Mouse (Mus musculus): ENCODE data around the gene Gga3. TPM values are rescaled to one million over a fixed set of nuclear protein-coding genes. Genes with fewer than 3 reads are reported as not detected.

Gga3 gene
- polyA plus RNA-seq, 1 experiment from 2014 or later, result 24.7 TPM

DNA sequence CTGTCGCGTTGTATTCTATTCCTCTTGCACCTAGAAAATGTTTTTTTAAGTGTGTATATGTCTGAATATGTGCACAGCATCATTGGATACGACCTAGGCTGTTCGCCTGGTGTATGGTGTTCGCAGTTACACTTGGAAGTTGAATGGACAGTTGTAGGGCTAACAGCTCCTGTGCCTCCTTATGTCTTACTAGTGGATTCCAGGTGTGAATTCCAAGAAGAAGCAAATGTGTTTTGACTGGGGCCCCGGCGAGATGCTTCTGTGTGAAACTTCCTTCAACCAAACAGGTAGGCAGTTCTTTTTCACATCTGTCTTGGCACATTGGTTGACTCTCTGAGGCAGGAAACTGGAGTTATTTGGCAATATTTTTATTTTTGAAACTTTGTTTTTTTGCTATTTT lies 38.9 kb downstream of the Gga3 start:
- Histone ChIP-seq H3K27me3 (ENCODE audit: control insufficient read depth, insufficient read depth, low read length) (no peaks in the 10 kb centered on the region), H3K4me3 (ENCODE audit: low read depth, low read length) (peak overlapping the region; percentile 79), H3K9ac (ENCODE audit: low read depth, low read length) (peak overlapping the region; percentile 80), H3K4me1 (replicated peaks; ENCODE audit: control insufficient read depth, insufficient read depth, low read length) (peaks cover 2% of the 10 kb centered on the region; the same call in 1 of the 2 replicates), H3K9me3 (ENCODE audit: control insufficient read depth, low read length) (no peaks in the 10 kb centered on the region), H3K27ac (ENCODE audit: low read depth, low read length) (no peak overlapping the region), H3K36me3 (ENCODE audit: control insufficient read depth, insufficient read depth, low read length) (0 out of 2 replicates have a peak, but pooled peaks cover 2% of the 10 kb centered on the region), H3K4me2 (replicated peaks; ENCODE audit: low read depth, low read length) (peak overlapping the region; percentile 67)
- no peak for DNase-seq (ENCODE audit: low spot score)
- no peak for ATAC-seq (ENCODE audit: low FRiP score)
- WGBS, result 30% methylated on average over 7 of the region's 7 CpGs

DNA sequence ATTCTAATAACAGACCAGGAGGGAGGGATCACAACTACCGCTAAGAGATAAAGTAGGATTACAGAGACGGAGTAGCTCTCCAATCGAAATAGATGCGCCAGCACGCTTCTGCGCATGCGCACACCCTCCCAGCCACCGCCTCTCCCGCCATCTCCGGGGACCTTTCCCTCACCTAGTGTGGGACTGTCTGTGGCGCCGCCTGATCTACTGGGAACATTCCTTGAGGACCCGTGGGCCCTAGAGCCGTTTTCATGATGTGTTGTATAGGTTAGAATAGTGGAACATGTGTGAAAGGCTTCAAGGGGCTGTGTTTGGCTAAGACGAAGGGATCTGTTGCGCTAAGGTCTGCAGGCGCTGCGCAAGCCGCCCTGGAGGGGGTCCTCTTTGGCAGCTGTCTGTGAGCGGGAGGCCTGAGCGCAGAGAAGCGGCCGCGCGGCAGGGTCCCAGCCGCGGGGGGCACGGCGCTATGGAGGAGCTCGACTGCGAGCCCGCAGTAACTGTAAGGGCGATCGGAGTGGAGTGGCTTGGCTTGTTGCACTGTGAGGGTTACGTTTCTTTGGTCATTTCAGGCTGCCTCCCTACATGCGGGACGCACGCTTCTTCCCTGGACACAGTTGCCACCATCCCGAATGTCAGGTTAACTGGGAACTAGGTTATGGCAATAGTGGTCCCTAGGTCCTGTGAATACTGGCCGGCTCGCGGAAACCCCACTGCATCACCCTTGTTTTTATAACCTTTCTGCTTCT lies 39.6 kb downstream of the Gga3 start, which contains the start of gene Nup85:
Gene Nup85, plus strand, starts transcription at position 371 of the 746 bp plus-strand sequence.
- Histone ChIP-seq H3K9ac (ENCODE audit: low read depth, low read length) (peak within 1 kb of the TSS; percentile 80), H3K36me3 (ENCODE audit: control insufficient read depth, insufficient read depth, low read length) (no peaks in the 10 kb centered on the region), H3K27ac (ENCODE audit: low read depth, low read length) (peak within 1 kb of the TSS; percentile 32; the same call in 1 of the 2 replicates), H3K4me3 (ENCODE audit: low read depth, low read length) (peak within 1 kb of the TSS; percentile 79), H3K27me3 (ENCODE audit: control insufficient read depth, insufficient read depth, low read length) (no peaks in the 10 kb centered on the region), H3K4me2 (replicated peaks; ENCODE audit: low read depth, low read length) (peak within 1 kb of the TSS; percentile 67), H3K4me1 (replicated peaks; ENCODE audit: control insufficient read depth, insufficient read depth, low read length) (peaks cover 2% of the 10 kb centered on the region; the same call in 1 of the 2 replicates), H3K9me3 (ENCODE audit: control insufficient read depth, low read length) (no peaks in the 10 kb centered on the region)
- WGBS, result under 1% methylated on average over 42 of the region's 42 CpGs
- DNase-seq (ENCODE audit: low spot score) (peak; percentile 99), ATAC-seq (ENCODE audit: low FRiP score) (peak; percentile 85)

DNA sequence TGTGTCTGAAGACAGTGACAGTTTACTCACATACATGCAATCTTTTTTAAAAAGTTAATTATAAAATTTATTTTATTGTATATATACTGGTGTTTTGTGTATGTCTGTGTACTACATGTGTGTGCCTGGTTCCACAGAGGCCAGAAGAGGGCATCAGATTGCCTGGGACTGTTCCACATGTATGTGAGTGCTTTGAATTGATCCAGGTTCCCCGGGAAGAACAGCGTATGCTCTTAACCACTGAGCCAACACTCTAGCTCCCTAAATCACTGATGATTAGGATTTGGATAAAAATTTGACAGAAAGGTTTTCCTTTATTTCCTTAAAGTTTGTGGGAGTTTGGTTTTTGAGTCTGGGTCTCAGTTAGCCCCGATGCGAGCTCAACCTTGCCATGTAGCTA lies 40.4 kb downstream of the Gga3 start:
- Histone ChIP-seq H3K4me1 (replicated peaks; ENCODE audit: control insufficient read depth, insufficient read depth, low read length) (peaks cover 2% of the 10 kb centered on the region; the same call in 1 of the 2 replicates), H3K4me2 (replicated peaks; ENCODE audit: low read depth, low read length) (peak overlapping the region; percentile 67), H3K36me3 (ENCODE audit: control insufficient read depth, insufficient read depth, low read length) (no peaks in the 10 kb centered on the region), H3K9me3 (ENCODE audit: control insufficient read depth, low read length) (no peaks in the 10 kb centered on the region), H3K9ac (ENCODE audit: low read depth, low read length) (0 out of 2 replicates have a peak overlapping the region, but pooled peaks have one; percentile 21), H3K27ac (ENCODE audit: low read depth, low read length) (no peak overlapping the region), H3K27me3 (ENCODE audit: control insufficient read depth, insufficient read depth, low read length) (no peaks in the 10 kb centered on the region), H3K4me3 (ENCODE audit: low read depth, low read length) (peak overlapping the region; percentile 79)
- ATAC-seq (ENCODE audit: low FRiP score) (no peak), DNase-seq (ENCODE audit: low spot score) (peak; percentile 23)
- 45% methylated on average over 4 of the region's 4 CpGs for WGBS

DNA sequence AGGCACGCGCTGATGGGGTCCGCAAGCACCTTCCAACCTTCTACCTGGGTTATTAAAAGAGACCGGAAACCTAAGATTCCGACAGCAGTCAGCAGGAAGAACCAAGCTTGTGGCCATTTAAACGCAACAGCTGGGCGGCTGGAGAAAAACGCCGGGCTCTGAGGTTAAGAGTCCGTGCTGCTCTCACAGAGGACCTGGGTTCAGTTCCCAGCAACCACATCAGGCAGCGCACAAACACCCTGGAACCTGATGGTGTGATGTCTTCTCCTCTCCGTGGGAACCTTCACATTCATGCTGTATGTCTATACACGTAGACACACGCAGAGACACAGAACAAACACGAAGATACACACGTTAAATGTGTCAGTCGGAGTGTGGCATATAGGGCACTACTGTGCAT lies 48.1 kb downstream of the Gga3 start:
- 80% methylated on average over 17 of the region's 17 CpGs for WGBS
- H3K27me3 ChIP-seq (ENCODE audit: control insufficient read depth, insufficient read depth, low read length), result no peaks in the 10 kb centered on the region
- no peak for DNase-seq (ENCODE audit: low spot score)

DNA sequence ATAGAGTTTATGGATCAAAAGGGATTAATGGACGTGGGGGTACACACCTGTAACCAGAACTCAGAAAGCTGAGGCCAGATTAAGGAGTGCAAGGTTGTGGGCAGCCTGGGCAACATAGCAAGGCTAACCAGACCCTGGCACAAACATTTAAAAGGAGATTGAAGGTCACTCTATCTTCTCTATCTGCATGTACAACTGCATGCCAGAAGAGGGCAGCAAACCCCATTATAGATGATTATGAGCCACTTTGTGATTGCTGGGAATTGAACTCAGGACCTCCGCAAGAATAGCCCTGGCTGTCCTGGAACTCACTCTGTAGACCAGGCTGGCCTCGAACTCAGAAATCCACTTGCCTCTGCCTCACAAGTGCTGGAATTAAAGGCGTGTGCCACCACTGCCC lies 51.1 kb downstream of the Gga3 start:
- ATAC-seq (ENCODE audit: low FRiP score), result no peak
- H3K9me3 ChIP-seq (ENCODE audit: control insufficient read depth, low read length), result no peaks in the 10 kb centered on the region

More for the DNA sequence above, 48.1 kb downstream of the Gga3 start:
- ATAC-seq (ENCODE audit: low FRiP score), result no peak
- Histone ChIP-seq H3K4me1 (replicated peaks; ENCODE audit: control insufficient read depth, insufficient read depth, low read length) (no peaks in the 10 kb centered on the region), H3K27ac (ENCODE audit: low read depth, low read length) (no peak overlapping the region), H3K36me3 (ENCODE audit: control insufficient read depth, insufficient read depth, low read length) (no peaks in the 10 kb centered on the region), H3K4me3 (ENCODE audit: low read depth, low read length) (no peak overlapping the region), H3K9me3 (ENCODE audit: control insufficient read depth, low read length) (no peaks in the 10 kb centered on the region), H3K9ac (ENCODE audit: low read depth, low read length) (no peak overlapping the region), H3K4me2 (replicated peaks; ENCODE audit: low read depth, low read length) (no peak overlapping the region)

DNA sequence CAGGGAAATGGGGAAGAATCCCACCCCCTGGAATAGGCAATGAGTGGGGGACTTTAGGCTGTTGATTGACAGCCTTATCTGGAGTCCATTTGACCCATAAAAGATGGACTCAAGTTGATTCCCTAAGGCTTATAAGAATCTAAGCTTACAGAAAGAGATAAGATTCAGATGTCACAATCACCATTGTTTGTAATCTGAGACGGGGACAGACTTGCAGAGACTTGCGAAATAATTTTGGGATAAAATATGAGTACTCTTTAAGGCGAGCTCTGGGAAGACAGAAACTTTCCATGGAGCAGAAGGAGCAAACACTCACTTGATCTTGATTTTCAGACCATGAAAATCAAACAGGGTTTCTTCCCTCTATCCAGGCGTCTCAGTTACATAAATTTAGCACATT lies 60.3 kb downstream of the Gga3 start:
- ATAC-seq (ENCODE audit: low FRiP score), result no peak
- whole genome bisulfite sequencing, result 84% methylated on average over 4 of the region's 4 CpGs

More for the DNA sequence above, 51.1 kb downstream of the Gga3 start:
- 63% methylated on average over 4 of the region's 4 CpGs for WGBS
- Histone ChIP-seq H3K27me3 (ENCODE audit: control insufficient read depth, insufficient read depth, low read length) (no peaks in the 10 kb centered on the region), H3K4me2 (replicated peaks; ENCODE audit: low read depth, low read length) (no peak overlapping the region), H3K36me3 (ENCODE audit: control insufficient read depth, insufficient read depth, low read length) (no peaks in the 10 kb centered on the region), H3K4me1 (replicated peaks; ENCODE audit: control insufficient read depth, insufficient read depth, low read length) (no peaks in the 10 kb centered on the region), H3K9ac (ENCODE audit: low read depth, low read length) (no peak overlapping the region), H3K4me3 (ENCODE audit: low read depth, low read length) (no peak overlapping the region), H3K27ac (ENCODE audit: low read depth, low read length) (no peak overlapping the region)
- DNase-seq (ENCODE audit: low spot score), result no peak

DNA sequence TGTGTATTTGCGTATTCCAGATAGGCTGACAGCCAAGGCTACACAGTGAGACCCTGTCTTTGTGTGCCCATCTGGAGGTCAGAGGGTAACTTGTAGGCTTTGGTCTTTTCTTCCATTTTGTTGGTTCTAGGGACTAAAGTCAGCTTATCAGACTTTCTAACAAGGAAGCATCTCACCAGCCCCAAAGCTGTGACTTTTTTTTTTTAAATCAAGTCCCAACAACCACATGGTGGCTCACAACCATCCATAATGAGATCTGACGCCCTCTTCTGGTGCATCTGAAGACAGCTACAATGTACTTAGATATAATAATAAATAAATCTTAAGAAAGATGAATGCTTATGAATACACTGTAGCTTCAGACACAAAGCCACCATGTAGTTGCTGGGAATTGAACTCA lies 65.8 kb downstream of the Gga3 start:
- 68% methylated on average over 2 of the region's 2 CpGs for WGBS
- no peaks in the 10 kb centered on the region for H3K27me3 ChIP-seq (ENCODE audit: control insufficient read depth, insufficient read depth, low read length)

More for the DNA sequence above, 60.3 kb downstream of the Gga3 start:
- Histone ChIP-seq H3K27me3 (ENCODE audit: control insufficient read depth, insufficient read depth, low read length) (no peaks in the 10 kb centered on the region), H3K27ac (ENCODE audit: low read depth, low read length) (no peak overlapping the region), H3K9me3 (ENCODE audit: control insufficient read depth, low read length) (no peaks in the 10 kb centered on the region), H3K9ac (ENCODE audit: low read depth, low read length) (no peak overlapping the region), H3K4me1 (replicated peaks; ENCODE audit: control insufficient read depth, insufficient read depth, low read length) (no peaks in the 10 kb centered on the region), H3K4me3 (ENCODE audit: low read depth, low read length) (no peak overlapping the region), H3K36me3 (ENCODE audit: control insufficient read depth, insufficient read depth, low read length) (no peaks in the 10 kb centered on the region), H3K4me2 (replicated peaks; ENCODE audit: low read depth, low read length) (no peak overlapping the region)
- no peak for DNase-seq (ENCODE audit: low spot score)

DNA sequence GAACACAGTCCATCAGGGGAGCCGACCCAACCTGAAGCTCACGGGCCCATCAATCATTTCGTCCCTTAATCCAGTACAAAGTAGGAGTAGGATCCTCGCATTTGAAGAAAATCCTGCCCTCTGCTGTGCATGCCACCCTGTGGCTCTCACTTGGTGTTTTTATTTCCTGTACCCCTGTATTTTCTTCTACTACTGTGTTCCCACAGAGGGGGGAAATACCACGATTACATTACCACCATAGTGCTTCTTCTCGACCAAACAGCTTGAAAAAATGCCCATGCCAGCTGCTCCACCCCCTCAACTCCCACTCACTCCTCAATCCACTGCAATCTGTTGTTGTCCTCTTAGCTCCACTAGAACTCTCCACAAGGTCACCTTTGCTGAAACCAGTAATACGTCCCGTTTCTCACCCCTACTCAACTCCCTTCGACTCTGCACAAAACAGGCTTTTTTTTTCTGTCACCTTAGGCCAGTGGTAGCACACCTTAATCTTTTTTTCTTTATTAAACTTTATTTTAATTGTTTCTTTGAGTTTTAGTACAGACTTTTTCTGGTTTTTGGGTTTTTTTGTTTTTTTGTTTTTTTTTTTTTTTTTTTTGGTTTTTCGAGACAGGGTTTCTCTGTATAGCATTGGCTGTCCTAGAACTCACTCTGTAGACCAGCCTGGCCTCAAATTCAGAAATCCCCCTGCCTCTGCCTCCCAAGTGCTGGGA lies 66.8 kb downstream of the Gga3 start:
- H3K36me3 ChIP-seq (ENCODE audit: control insufficient read depth, insufficient read depth, low read length), result peaks cover 8% of the 10 kb centered on the region
- WGBS, result 84% methylated on average over 10 of the region's 10 CpGs
- ATAC-seq (ENCODE audit: low FRiP score) (no peak), DNase-seq (ENCODE audit: low spot score) (no peak)
- H3K27ac ChIP-seq (ENCODE audit: low read depth, low read length), result peak overlapping the region; percentile 100
- H3K27me3 ChIP-seq (ENCODE audit: control insufficient read depth, insufficient read depth, low read length), result no peaks in the 10 kb centered on the region
- peak overlapping the region; percentile 12; the same call in 1 of the 2 replicates for H3K4me2 ChIP-seq (replicated peaks; ENCODE audit: low read depth, low read length)
- H3K9me3 ChIP-seq (ENCODE audit: control insufficient read depth, low read length), result no peaks in the 10 kb centered on the region
- H3K4me1 ChIP-seq (replicated peaks; ENCODE audit: control insufficient read depth, insufficient read depth, low read length), result no peaks in the 10 kb centered on the region
- peak overlapping the region; percentile 94 for H3K4me3 ChIP-seq (ENCODE audit: low read depth, low read length)
- peak overlapping the region; percentile 97; the same call in 1 of the 2 replicates for H3K9ac ChIP-seq (ENCODE audit: low read depth, low read length)

More for the DNA sequence above, 65.8 kb downstream of the Gga3 start:
- DNase-seq (ENCODE audit: low spot score), result no peak
- H3K9me3 ChIP-seq (ENCODE audit: control insufficient read depth, low read length), result no peaks in the 10 kb centered on the region
- no peak overlapping the region for H3K27ac ChIP-seq (ENCODE audit: low read depth, low read length)
- no peak overlapping the region for H3K9ac ChIP-seq (ENCODE audit: low read depth, low read length)
- H3K4me1 ChIP-seq (replicated peaks; ENCODE audit: control insufficient read depth, insufficient read depth, low read length), result no peaks in the 10 kb centered on the region
- H3K4me3 ChIP-seq (ENCODE audit: low read depth, low read length), result no peak overlapping the region
- peaks cover 3% of the 10 kb centered on the region for H3K36me3 ChIP-seq (ENCODE audit: control insufficient read depth, insufficient read depth, low read length)
- no peak overlapping the region for H3K4me2 ChIP-seq (replicated peaks; ENCODE audit: low read depth, low read length)
- ATAC-seq (ENCODE audit: low FRiP score), result no peak
